8 mouse cellular contexts compared by ENCODE assay signal in the genomic region with DNA sequence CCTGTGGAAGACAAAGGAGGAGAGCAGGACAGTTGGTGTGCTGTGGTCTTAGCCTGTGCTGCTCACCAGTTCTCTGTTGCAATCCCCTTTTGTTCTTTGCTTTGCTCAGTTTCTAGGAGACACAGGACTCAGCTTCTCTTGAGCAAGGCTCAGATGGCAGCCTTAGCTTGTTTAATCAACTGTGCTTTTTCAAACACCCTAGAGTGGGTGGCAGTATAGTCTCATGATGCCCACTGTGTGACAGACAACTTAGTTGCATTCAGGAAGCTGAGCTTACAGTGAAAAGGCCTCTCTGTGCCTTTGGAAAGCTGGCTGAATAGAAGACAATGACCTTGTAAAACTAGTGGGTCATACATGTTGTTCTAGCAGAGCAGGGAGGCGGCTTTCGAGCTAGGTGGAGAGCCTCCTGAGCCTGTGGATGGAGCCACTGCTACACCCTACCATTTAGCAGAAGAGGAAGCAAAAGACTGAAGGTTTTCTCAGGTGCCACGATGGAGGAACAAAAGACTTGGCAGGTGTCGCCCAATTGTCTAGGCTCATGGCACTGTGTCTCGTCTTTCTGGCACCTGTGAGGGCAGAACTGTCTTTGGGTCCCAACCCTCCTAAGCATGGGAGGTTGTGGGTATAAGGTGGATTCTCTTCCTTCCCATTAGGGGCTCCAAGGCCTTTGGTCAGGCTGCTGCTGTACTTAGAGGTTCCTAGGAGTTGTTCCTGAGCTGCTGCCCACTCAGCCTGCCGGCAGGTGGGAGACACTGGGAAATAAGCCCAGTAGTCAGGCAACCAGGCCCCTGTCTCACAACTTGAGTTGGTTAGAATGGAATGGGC.
A peak's percentile ranks its signal among the peaks of the same experiment; 100 is the strongest.
DNase-seq lines count a peak whose midpoint lies in the region; ATAC-seq and TF ChIP-seq lines count a peak whose summit lies in the region.
"Not testable (repeated sequence)": the region's sequence is repeated elsewhere in the genome, so short reads cannot be mapped to it uniquely, and the experiment has no call there.

No protein-coding gene starts in this region.

- H3K4me2 ChIP-seq in forebrain, postnatal 0 days (ENCODE audit: low read depth); heart, embryonic 16.5 days (ENCODE audit: low read depth, low read length); kidney, embryonic 15.5 days: not testable (repeated sequence)

- H3K27me3 ChIP-seq in forebrain, postnatal 0 days (ENCODE audit: insufficient read depth, low read length); heart, embryonic 16.5 days (ENCODE audit: control insufficient read depth, insufficient read depth, low read length); kidney, embryonic 15.5 days: not testable (repeated sequence)

- not testable (repeated sequence) for H3K27ac ChIP-seq in forebrain, postnatal 0 days (ENCODE audit: low read depth, low read length); heart, embryonic 16.5 days (ENCODE audit: low read length); kidney, embryonic 15.5 days

- not testable (repeated sequence) for ATAC-seq in forebrain, postnatal 0 days
- peak; percentile 11 for ATAC-seq in heart, embryonic 16.5 days (replicated peaks; ENCODE audit: extremely low read depth, insufficient read depth, low FRiP score)
- peak; percentile 19 for ATAC-seq in kidney, embryonic 15.5 days (replicated peaks; ENCODE audit: low FRiP score)
- ATAC-seq in megakaryocyte, adult 5-6 weeks (ENCODE audit: poor library complexity, severe bottlenecking), result peak; percentile 4

- not testable (repeated sequence) for H3K36me3 ChIP-seq in forebrain, postnatal 0 days (ENCODE audit: insufficient read depth); heart, embryonic 16.5 days (ENCODE audit: control insufficient read depth, insufficient read depth); kidney, embryonic 15.5 days

- H3K9me3 ChIP-seq in forebrain, postnatal 0 days (ENCODE audit: low read length); heart, embryonic 16.5 days (replicated peaks; ENCODE audit: control insufficient read depth, low read length): not testable (repeated sequence)
- peaks cover 16% of the 10 kb centered on the region for H3K9me3 ChIP-seq in kidney, embryonic 15.5 days (replicated peaks)

- intact Hi-C loops in left cerebral cortex, postnatal 36 days (cut with DNase I), result not testable (repeated sequence)

- WGBS in forebrain, postnatal 0 days, result 81% methylated on average over 6 of the region's 6 CpGs
- 64% methylated on average over 6 of the region's 6 CpGs for WGBS in heart, embryonic 16.5 days
- WGBS in kidney, embryonic 15.5 days, result 80% methylated on average over 6 of the region's 6 CpGs

- not testable (repeated sequence) for H3K4me1 ChIP-seq in forebrain, postnatal 0 days (ENCODE audit: insufficient read depth); heart, embryonic 16.5 days (ENCODE audit: control insufficient read depth, insufficient read depth, low read length); kidney, embryonic 15.5 days

- TF ChIP-seq CTCF in forebrain, postnatal 0 days (IDR thresholded peaks at IDR 0.05; ENCODE audit: low read depth), result 0 out of 2 replicates have a peak, but pooled peaks have one; percentile 1

- H3K4me3 ChIP-seq in forebrain, postnatal 0 days (ENCODE audit: low read depth, low read length); heart, embryonic 16.5 days (ENCODE audit: low read length); kidney, embryonic 15.5 days (replicated peaks): not testable (repeated sequence)

- DNase-seq in cerebellum, adult 11 months, result peak; percentile 98
- not testable (repeated sequence) for DNase-seq in forebrain, postnatal 0 days
- peak; percentile 99 to 100 for DNase-seq in left cerebral cortex, postnatal 36 days (ENCODE audit: low spot score in 2 of 2)
- peak; percentile 99 for DNase-seq in right cerebral cortex, postnatal 25 days
- peak; percentile 100 for DNase-seq in urinary bladder, postnatal 25 days (ENCODE audit: low spot score)

- not testable (repeated sequence) for H3K9ac ChIP-seq in forebrain, postnatal 0 days; heart, embryonic 16.5 days (ENCODE audit: low read length); kidney, embryonic 15.5 days
